Mouse (Mus musculus): ENCODE data around the gene Hist1h3i. TPM values are rescaled to one million over a fixed set of nuclear protein-coding genes. Genes with fewer than 3 reads are reported as not detected.

Gene Hist1h3i
- polyA plus RNA-seq, 1 experiment from 2014 or later = 141 TPM

Small RNA genes lying within 50 kb of the gene (microRNA-seq; reads per million reads assigned to microRNA genes)
- gene Gm19658 (ENCODE audit: borderline number of aligned reads) (not detected), gene Gm44346 (ENCODE audit: borderline number of aligned reads) (not detected), gene Gm44454 (ENCODE audit: borderline number of aligned reads) (not detected), gene Gm44466 (ENCODE audit: borderline number of aligned reads) (not detected)

Other genes starting within 250 kb of the Hist1h3i start
- 0.14 and 0.28 TPM in 2 replicates for gene Olfr1366, start 240.6 kb downstream of the Hist1h3i start, polyA plus RNA-seq (2014; fragmentation: Nextera tagmentation; extraction: Ambion mirVana)
- gene Olfr1535, start 223.5 kb downstream of the Hist1h3i start, polyA plus RNA-seq (2014; fragmentation: Nextera tagmentation; extraction: Ambion mirVana) = 0.12 TPM in 1 of 2 replicates, not detected in the other
- gene Olfr1364, start 201.6 kb downstream of the Hist1h3i start, polyA plus RNA-seq (2014; fragmentation: Nextera tagmentation; extraction: Ambion mirVana) = not detected in 2 replicates
- not detected in 2 replicates for gene Olfr1362, start 169.3 kb downstream of the Hist1h3i start, polyA plus RNA-seq (2014; fragmentation: Nextera tagmentation; extraction: Ambion mirVana)
- gene Olfr11, start 140.9 kb downstream of the Hist1h3i start, polyA plus RNA-seq (2014; fragmentation: Nextera tagmentation; extraction: Ambion mirVana) = not detected in 2 replicates
- 0.12 and 0.25 TPM in 2 replicates for gene Olfr1361, start 120.0 kb downstream of the Hist1h3i start, polyA plus RNA-seq (2014; fragmentation: Nextera tagmentation; extraction: Ambion mirVana)
- not detected in 2 replicates for gene Olfr1360, start 106.0 kb downstream of the Hist1h3i start, polyA plus RNA-seq (2014; fragmentation: Nextera tagmentation; extraction: Ambion mirVana)
- gene Olfr1359, start 85.3 kb downstream of the Hist1h3i start, polyA plus RNA-seq (2014; fragmentation: Nextera tagmentation; extraction: Ambion mirVana) = 0.31 TPM in 1 of 2 replicates, not detected in the other
- 1.4 and 1.8 TPM in 2 replicates for gene Hist1h2bl, start 67.2 kb downstream of the Hist1h3i start, polyA plus RNA-seq (2014; fragmentation: Nextera tagmentation; extraction: Ambion mirVana)
- gene Hist1h2ai, start 66.9 kb downstream of the Hist1h3i start, polyA plus RNA-seq (2014; fragmentation: Nextera tagmentation; extraction: Ambion mirVana) = 10.8 and 14.8 TPM in 2 replicates
- gene Hist1h3h, start 65.7 kb downstream of the Hist1h3i start, polyA plus RNA-seq (2014; fragmentation: Nextera tagmentation; extraction: Ambion mirVana) = 9.5 and 9.6 TPM in 2 replicates
- gene Hist1h2bm, start 61.3 kb downstream of the Hist1h3i start, polyA plus RNA-seq (2014; fragmentation: Nextera tagmentation; extraction: Ambion mirVana) = 2.2 and 2.9 TPM in 2 replicates
- gene Hist1h4j, start 48.3 kb downstream of the Hist1h3i start, polyA plus RNA-seq (2014; fragmentation: Nextera tagmentation; extraction: Ambion mirVana) = 1.2 TPM in 2 replicates
- gene Hist1h4k, start 32.9 kb downstream of the Hist1h3i start, polyA plus RNA-seq (2014; fragmentation: Nextera tagmentation; extraction: Ambion mirVana) = 3.8 and 6.2 TPM in 2 replicates
- gene Hist1h2ak, start 29.5 kb downstream of the Hist1h3i start, polyA plus RNA-seq (2014; fragmentation: Nextera tagmentation; extraction: Ambion mirVana) = 5.5 and 8.4 TPM in 2 replicates
- gene Hist1h2bn, start 29.2 kb downstream of the Hist1h3i start, polyA plus RNA-seq (2014; fragmentation: Nextera tagmentation; extraction: Ambion mirVana) = 3.5 and 4.1 TPM in 2 replicates
- 10.0 and 11.8 TPM in 2 replicates for gene Hist1h1b, start 2.7 kb downstream of the Hist1h3i start, polyA plus RNA-seq (2014; fragmentation: Nextera tagmentation; extraction: Ambion mirVana)
- gene Hist1h2an, start 3.8 kb upstream of the Hist1h3i start, polyA plus RNA-seq (2014; fragmentation: Nextera tagmentation; extraction: Ambion mirVana) = 6.0 and 6.4 TPM in 2 replicates
- 0.56 and 0.61 TPM in 2 replicates for gene Hist1h2bp, start 4.1 kb upstream of the Hist1h3i start, polyA plus RNA-seq (2014; fragmentation: Nextera tagmentation; extraction: Ambion mirVana)
- gene Hist1h2bq, start 26.8 kb upstream of the Hist1h3i start, polyA plus RNA-seq (2014; fragmentation: Nextera tagmentation; extraction: Ambion mirVana) = 13.6 and 14.1 TPM in 2 replicates
- gene Hist1h2ao, start 27.1 kb upstream of the Hist1h3i start, polyA plus RNA-seq (2014; fragmentation: Nextera tagmentation; extraction: Ambion mirVana) = not detected in 2 replicates
- not detected in 2 replicates for gene Hist1h4m, start 28.4 kb upstream of the Hist1h3i start, polyA plus RNA-seq (2014; fragmentation: Nextera tagmentation; extraction: Ambion mirVana)
- 14.1 and 16.4 TPM in 2 replicates for gene Hist1h4n, start 48.8 kb upstream of the Hist1h3i start, polyA plus RNA-seq (2014; fragmentation: Nextera tagmentation; extraction: Ambion mirVana)
- 2,692 and 2,964 TPM in 2 replicates for gene Hist1h2ap, start 50.1 kb upstream of the Hist1h3i start, polyA plus RNA-seq (2014; fragmentation: Nextera tagmentation; extraction: Ambion mirVana)
- gene Hist1h2br, start 50.4 kb upstream of the Hist1h3i start, polyA plus RNA-seq (2014; fragmentation: Nextera tagmentation; extraction: Ambion mirVana) = 13.5 and 14.4 TPM in 2 replicates
- 7.6 and 8.9 TPM in 2 replicates for gene Zfp184, start 161.7 kb upstream of the Hist1h3i start, polyA plus RNA-seq (2014; fragmentation: Nextera tagmentation; extraction: Ambion mirVana)
- gene Pom121l2, start 197.8 kb upstream of the Hist1h3i start, polyA plus RNA-seq (2014; fragmentation: Nextera tagmentation; extraction: Ambion mirVana) = 0.11 and 0.13 TPM in 2 replicates
- gene Prss16, start 226.4 kb upstream of the Hist1h3i start, polyA plus RNA-seq (2014; fragmentation: Nextera tagmentation; extraction: Ambion mirVana) = 0.70 and 0.83 TPM in 2 replicates